Mouse (Mus musculus) cerebellum, adult 9-11 months (tissue): Measurements from ENCODE around the gene Tmem239.

ENCODE experiments used
- DNase-seq: peaks from one replicate; pipeline ENCODE4 v3.0.0; 2022

Tmem239 gene

DNA sequence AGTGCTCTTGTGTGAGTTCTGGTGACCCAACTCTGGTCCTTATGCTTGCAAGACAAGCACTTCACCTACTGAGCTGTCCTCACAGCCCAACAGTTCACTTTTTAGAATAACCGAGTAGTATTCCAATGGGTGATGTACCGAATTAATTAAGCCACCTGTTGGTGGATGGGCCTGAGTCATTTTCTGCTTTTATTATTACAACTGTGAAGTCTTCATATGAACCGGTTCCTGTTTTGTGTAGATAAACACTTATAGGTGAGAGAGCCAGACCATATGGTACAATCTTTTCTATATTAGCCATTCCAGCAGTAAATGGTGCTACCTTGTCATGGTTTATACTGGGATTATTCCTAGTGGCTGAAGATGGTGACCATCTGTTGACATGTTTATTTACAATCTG lies 6.5 kb downstream of the Tmem239 start:
- DNase-seq = no peak

DNA sequence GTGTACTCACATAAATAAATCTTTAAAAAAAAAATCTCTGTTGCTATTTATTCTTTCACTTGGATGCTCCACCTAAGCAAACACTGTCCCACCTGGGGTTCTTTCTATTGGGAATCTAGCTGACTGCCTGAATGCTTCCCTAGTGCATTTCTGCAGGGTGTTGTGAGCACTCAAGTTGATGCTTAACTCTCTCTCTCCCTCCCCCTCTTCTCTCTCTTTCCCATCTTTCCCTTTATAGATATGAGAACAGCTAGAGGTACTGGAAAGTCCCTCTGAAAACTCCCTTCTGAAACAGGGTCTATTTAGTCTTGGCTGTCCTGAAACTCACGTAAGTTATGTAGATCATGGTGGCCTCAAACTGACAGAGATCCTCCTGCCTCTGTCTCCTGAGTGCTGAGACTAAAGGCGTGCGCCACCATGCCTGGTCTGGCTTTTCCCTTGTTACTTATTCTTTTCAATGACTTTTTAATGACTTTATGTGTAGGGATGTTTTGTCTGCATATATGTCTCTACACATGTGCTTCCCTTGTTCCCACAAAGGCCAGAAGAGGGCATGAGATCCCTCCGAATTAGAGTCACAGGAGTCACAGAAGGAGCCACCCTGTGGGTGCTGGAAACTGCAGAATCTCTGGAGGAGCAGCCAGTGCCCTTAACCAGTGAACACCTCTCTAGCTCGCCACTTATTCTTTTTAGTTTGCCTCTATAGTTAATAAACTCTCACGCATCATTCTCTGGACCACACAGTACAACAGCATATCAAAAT lies 8.0 kb downstream of the Tmem239 start:
- no peak for DNase-seq

DNA sequence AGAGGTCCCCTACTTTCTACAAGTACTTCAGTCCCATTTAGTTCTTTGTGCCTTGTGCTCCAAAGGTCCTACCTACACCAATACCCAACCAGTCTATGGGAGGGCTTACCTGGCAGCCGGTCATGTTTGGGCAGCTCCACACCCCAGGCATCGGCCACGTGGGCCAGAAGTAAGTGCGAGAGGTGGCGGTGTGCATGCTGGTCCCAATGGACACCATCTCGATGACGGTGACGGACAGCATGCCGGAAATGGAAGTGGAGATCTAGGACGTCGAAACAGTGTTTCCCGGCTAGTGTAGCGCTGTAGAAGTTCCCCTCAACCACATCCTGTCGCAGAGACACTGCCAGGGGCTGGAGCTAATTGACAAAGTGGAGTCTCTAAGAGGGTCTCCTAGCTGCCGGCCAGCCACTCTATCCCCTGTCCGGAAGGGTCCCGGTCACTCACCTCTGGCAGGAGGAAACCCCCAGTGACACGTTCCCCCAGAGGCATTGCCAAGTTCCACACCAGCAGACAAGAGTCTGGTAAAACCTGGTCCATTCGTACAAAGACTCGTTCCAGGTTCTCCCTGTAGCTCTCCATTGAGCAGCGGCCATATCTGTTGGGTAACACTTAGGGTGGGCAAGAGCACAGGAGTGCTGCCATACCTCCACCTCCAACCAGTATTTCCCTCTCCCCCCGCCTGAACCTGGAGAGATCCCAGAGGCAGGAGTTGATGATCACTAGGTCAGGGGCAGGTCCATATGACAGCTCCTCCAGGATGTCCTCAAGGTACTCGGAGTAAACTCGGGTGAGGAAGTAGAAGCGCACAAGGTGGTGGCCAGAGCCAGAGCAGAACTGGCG lies 15.7 kb downstream of the Tmem239 start:
- DNase-seq = peak; percentile 56

DNA sequence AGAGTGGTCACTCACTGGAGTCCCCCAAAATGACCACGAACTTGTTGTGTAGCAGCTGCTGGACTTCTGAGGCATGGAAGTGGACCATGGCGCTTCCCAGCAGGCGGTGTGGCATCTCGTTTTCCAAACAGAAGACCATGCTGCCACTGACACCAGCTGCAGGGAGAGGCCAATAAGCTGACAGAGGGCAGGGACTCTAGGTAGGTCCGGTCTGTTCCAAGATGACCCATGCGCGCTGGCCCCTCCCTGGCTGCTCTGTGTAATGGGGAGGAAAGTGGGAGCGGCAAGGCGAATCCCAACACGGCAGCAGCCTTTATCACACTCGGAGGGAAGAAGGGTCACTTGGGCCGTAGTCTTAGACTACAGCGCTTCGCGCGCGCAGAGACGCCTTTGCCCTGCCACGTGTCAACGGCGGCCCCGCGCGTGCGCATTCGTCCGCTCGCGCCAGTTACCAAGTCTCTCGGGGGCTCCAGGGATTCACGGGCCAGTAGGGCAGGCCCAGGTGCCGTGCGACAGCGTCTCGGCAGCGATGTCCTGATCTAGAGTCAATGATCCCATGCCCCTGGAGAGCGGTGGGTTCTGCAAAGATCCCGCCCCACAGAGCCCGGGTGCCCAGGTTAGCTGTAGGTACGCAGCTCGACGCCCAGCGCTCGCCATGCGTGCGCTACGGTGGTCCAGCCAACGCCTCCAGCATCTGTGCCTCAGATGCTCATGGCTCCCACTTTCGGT lies 17.3 kb downstream of the Tmem239 start:
- peak; percentile 87 for DNase-seq

DNA sequence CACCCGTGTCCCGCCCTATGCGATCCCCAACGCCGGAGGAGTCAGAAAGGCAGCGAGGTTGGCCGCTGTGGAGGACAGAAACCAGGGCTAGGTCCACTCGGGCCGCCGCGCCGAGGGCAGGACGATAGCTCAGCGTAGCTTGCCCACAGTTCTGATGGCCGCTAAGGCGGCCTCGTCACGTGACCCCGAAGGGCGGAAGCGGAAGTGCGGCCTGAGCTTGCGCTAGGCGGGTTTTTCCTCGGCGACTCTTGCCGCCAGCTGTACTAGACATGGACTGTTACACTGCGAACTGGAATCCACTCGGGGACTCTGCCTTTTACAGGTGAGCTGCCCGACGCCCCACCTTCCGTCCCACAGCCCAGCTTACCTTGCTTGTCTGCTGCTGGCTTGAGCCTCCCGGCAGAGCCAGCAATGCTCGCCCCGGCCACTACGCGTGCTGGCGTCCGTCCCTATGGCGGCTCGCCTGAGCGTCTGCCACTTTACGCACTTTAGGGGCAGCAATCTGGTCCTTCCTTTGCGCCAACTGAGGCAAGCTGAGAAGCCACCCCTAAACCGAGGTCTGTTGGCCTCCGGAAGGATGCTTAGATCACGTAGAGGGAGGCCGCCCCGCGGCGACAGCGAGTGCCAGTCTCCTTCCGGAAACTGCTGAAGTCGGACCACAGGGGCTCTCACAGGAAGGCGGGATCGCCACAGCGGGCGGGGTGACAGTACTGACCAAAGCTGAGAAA lies 18.0 kb downstream of the Tmem239 start, which contains the start of the genes Vps16 and Pced1a:
Gene Vps16, plus strand, starts transcription at position 214 of the 728 bp plus-strand sequence.
Gene Pced1a, minus strand, starts transcription at position 576 of the 728 bp plus-strand sequence.
- DNase-seq = peak; percentile 94

DNA sequence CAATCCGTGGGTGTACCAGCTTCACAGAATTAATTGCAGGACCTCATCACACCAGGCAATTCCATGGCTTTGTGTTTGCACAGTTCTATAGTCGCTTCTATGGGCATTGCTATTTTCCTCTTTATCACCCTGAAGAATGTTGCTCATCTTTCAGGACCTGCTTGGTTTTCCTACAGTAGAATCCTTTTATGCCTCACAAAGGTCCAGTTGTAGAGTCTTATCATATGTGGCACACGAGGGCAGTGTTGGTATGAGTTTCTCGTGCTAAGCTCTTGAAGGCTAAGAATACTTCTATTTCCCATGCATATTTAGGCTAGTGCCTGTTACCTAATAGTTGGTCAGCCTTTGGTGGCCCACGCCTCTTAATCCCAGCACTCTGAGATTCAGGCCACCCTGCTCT lies 18.8 kb downstream of the Tmem239 start:
- no peak for DNase-seq

DNA sequence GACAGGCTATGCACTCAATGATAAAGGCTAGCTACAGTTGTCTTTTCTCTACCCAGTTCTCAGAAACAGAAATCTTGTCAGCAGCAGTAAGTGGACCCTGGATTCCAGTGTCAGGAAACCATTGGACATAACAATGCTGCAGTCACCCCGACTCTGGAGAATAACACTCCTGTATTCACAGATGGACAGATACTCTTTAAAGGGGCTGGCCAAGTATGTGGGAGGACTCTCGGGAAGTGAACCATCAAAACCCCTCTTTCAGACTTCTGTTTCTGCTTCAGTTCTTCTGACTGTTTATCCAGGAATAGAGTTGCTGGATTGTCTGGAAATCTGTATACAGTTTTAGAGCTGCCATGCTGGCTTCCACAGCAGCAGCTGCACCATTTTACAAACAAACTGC lies 23.6 kb downstream of the Tmem239 start:
- DNase-seq = no peak

DNA sequence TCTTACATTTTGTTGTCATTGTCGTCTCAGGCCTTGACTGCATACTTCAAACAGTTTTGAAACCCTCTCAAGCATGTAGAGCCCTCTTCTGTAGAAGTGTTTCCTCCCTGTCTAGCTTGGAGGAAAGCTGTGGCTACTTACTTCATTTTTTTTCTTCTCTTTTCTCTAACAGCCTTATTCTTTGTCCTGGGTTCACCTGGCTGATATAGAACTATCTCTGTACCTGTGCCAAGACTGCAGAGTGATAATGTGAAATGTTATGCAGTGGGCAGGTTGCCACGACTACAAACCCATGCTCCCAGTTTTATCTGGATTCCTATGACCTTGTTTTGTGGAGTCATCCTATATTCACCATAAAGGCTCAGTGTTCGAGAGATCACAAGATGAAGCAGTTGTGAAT lies 24.2 kb downstream of the Tmem239 start:
- DNase-seq = no peak

DNA sequence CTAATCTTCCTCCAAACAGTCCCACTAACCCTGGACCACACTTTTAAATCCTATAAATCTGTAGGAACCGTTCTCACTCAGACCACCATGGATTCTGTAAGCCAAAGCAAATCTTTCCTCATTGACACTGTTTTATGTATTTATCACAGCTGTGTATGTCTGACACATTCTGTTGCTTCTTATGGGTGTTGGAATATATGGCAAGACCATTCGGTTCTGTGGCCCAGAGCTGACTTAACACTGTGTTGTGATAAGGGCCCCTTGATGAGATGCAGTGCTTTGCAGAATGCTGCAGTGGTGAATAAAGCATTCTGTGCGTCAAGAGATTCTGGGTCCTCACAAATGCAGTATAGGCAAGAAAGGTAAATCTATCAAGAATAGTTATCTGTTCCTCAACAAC lies 25.9 kb downstream of the Tmem239 start:
- DNase-seq = no peak

DNA sequence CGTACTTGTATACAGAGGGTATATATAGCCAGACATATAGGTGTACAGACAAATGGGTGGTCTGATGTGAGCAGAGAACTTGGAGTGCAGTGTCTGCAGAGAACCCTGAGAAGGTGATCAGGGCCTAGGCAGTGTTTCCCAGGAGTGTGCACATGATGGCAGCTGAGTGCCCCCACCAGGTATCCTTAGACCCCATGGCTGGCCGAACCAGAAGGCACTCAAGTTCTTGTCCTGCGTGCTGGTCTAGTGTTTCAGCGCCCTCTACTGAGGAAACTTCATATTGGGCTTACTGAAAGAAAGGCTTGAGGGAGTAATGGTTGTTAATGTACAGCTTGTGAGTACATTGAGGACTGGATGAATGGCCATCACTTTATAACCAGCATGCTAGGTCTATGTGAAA lies 26.9 kb downstream of the Tmem239 start:
- DNase-seq = no peak

DNA sequence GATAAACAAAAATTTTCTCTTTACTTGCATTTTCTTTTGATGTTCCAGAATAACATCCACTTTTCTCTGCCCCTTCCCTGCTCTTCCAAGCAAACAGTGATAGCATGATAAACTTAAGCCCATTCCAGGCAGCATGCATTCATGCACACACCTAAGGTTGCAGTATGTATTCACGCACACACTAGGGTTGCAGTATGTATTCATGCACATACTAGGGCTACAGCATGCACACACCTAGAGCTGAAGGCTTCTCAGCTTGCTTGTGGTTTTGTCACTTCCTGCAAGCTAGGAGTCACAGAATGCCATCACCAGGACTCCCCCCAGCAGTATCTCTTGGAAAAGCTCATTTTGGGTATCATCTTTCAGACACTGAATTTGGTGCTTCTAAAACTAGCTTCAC lies 30.5 kb downstream of the Tmem239 start:
- DNase-seq = no peak

DNA sequence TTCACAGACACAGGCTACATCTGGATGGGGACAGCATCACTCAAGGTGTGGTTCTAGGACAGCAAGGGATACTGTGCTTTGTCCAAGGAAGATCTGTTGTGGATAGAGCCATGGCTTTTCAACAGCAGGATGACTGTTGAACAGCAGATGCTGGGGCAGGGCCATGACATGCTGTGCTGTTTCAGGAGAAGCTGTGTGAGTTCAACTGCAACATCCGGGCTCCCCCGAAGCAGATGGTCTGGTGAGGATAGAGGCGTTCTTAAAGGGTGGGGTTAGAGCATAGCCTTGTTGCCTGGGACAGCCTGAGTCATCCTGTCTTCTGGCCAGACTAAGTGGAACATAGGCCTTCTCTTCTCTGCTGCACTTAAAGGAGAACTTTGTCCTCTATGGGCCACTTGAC lies 32.6 kb downstream of the Tmem239 start:
- no peak for DNase-seq

DNA sequence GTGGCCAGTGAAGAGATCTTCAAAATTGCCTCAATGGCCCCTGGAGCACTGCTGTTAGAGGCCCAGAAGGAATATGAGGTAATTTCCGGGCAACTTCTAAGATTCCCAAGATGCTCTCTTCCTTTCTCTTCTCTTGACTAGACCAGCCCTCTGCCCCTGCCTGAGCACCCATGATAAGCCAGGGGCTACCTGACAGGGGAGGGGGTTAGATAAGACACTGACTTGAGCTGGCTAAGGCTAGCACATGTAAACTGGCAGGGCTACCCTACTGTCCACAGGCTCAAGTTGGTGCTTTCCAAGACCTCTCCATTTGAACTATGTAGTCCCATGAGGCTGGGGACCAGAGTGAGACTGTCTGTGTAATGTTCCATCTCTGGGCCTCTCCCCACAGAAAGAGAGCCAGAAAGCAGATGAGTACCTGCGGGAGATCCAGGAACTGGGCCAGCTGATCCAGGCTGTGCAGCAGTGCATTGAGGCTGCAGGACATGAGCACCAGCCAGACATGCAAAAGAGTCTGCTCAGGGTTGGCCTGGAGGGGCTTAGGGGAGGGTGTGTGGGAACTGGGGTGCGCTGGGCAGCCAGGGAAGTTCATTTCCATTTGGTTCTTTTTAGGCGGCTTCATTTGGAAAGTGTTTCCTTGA lies 33.7 kb downstream of the Tmem239 start:
- no peak for DNase-seq

DNA sequence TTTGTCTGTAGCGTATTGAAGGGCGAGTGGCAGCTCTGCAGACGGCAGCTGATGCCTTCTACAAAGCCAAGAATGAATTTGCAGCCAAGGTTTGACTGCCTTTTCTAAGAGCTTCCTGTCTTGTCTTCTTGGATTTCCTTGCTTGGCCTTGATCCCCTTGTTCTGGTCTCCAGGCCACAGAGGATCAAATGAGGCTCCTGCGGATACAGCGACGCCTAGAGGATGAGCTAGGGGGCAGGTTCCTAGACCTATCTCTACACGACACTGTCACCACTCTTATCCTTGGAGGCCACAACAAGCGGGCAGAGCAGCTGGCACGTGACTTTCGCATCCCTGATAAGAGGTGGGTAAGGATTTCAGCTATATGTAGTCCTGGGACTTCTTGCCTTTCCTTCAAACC lies 35.9 kb downstream of the Tmem239 start:
- DNase-seq = no peak

DNA sequence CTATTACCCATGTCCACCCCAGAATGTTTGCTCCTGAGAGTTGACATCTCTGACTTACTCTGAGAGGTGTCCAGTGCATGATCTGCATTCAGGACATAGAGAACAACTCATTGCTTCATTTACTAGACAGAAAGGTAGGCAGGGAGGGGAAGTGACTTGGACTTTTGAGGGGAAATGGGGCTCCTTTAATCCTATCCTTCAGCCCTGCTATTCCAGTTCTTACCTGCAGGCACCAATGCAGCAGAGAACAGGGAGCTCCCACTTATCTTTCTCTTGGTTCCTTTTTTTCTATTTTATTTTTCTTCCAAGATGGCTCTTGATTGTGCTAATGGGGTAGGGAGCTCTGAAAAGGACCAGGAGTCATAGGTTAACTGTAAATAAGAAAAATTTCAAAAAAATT lies 42.2 kb downstream of the Tmem239 start:
- no peak for DNase-seq

DNA sequence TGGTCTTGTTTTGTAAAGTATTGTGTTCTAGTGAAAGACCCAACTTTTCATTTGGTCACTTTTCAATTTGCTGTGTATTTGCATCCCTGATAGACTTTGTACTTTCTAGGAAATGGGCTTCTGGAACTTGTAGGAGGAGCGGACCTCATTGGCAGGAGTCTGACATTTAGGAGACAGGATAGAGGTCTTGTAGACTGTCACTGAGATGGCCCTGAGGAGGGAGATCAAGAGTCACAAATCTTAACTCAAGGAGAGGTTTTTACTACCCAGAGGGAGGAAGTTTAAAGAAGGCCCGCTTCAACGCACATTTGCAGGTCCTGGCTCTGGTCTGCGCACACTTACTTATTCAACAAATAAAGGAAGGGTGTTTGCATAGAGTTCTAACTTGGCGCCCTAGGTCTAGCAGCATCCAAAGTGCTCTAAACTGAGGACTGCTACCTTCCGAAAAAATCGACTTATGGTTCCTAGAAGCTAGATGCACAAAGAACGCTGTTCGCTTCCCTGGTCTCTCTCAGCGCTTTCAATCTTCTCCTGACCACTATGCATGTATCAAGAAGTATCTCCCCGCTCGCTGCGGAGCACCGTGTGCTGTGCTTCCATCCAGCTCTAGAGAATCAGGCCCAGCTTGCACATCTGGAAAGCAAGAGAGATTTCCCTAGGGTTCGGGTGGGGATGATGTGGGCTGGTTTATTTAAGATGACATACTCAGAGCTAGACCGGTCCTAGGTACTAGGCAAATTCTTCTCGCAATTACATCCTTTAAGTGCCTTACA lies 42.9 kb downstream of the Tmem239 start:
- DNase-seq = no peak

DNA sequence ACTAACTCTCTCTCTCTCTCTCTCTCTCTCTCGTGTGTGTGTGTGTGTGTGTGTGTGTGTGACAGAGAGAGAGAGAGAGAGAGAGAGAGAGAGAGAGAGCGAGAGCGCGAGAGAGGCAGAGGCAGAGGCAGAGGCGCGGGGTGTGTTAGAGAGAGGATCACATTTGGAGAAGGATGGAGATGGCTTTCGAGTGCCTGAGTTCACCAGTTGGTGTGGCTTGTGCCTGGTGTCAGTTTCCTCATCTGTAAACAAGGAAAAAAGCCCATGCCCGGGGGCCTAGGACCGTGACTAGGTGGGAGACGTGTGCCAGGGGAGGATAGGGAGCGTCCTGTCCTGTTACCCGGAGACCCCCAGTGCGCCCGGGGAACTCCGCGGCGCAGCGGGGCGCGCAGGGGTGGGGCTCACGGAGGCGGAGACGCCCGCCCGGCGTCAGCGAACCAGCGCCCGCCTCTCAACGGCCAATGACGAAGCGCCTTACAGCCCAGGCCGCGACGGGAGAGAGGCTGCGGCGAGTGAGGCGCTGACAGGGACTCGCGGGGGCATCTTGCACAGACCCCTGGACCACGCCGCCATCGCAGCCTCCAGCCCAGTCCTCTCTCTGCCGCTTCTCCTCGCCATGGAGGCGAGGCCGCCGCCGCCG lies 43.6 kb downstream of the Tmem239 start, which contains the start of gene Ptpra:
Gene Ptpra, plus strand, starts transcription at position 485 of the 640 bp plus-strand sequence.
- DNase-seq = peak; percentile 90

DNA sequence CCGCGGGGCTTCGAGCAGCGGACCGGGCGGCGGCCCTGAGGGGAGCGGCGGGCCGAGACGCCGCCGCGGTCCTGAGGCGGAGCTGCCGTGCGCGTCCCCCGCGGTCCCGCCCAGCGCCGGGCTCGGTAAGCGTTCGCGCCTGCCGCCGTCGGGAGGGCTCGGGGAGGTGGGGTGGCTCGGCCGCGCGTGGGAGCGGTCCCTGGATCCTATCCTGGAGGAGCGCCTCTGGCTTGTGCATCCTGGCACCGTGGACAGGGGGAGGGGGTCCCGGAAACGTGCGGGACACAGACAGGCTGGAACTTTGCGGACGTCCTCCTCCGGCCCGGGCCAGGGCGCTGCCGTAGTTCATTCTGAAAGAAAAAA lies 44.1 kb downstream of the Tmem239 start:
- peak; percentile 81 for DNase-seq

DNA sequence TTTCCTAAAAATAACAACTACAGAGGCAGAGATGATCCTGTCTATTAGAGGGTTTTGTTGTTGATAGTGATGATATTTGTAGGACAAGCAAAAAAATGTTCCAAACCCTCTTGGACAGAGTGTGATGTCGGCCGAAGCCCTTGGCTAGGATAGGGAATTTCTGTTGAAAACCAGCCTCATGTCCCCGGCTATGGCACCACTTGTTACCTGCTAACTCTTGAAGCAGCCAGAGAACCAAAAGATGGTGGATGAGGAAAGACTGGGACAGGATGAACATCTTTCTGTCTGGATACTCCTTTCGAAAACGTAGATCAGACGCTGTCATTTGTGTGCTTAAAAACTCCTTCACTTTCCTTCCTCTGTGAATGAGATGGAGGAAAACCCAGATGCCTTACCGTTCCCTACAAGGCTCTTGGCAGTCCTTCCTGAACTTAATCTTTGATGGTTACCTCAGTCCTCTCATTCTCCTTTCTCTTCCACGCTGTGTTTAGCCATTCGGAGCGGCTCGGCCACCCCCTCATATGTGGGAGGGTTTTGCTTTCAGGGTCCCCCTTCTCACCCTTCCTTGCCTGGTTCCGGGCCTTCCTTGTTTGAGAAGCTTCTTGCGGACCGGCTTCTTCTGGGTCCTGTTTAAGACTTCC lies 44.9 kb downstream of the Tmem239 start:
- DNase-seq = no peak

DNA sequence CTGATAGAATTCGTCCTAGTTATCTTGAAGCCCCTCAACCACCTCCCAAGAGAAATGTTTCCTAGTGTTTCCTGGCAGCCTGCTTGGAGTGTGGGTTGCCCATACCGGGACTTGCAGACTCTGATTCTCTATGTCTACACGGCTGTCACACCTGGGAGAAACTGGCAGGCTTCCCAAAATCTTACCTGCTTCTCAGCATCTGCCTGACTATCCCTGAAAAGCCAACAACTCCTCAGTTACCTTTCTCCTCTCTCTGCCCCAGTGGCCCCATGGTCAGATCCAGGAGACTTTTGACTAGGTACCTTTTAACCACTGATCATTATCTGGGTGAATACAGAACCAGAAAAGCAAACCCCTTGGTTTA lies 45.4 kb downstream of the Tmem239 start:
- peak; percentile 37 for DNase-seq
